Mouse (Mus musculus) stomach, embryonic 15.5 days (tissue): ENCODE measurements around the gene Lyrm7. TPM values are rescaled to one million over a fixed set of nuclear protein-coding genes. Genes with fewer than 3 reads are reported as not detected.

Source experiments
- ATAC-seq: fragments of 200-750 bp; cut with Nextera tagmentation; 2 replicates; pipeline ENCODE4 v1.8.0; 2017; ENCODE audit warnings: low read depth, moderate number of reproducible peaks, moderate TSS enrichment; ENCODE audit not compliant: insufficient read depth, low FRiP score
- H3K27ac ChIP-seq: fragments of 300-500 bp; sonication (generic); 2 replicates; pipeline ENCODE4 v1.5.1; 2015; ENCODE audit warnings: mild to moderate bottlenecking, inconsistent platforms
- H3K27me3 ChIP-seq: fragments of 300-500 bp; sonication (generic); replicated peaks from 2 replicates; pipeline ENCODE4 v1.6.1; 2015; ENCODE audit warnings: inconsistent platforms
- H3K36me3 ChIP-seq: fragments of 300-500 bp; sonication (generic); 2 replicates; pipeline ENCODE4 v1.6.1; 2015; ENCODE audit warnings: inconsistent platforms
- H3K4me1 ChIP-seq: fragments of 300-500 bp; sonication (generic); 2 replicates; pipeline ENCODE4 v1.6.1; 2015; ENCODE audit warnings: inconsistent platforms
- H3K4me2 ChIP-seq: fragments of 300-500 bp; sonication (generic); 2 replicates; pipeline ENCODE4 v1.6.1; 2015; ENCODE audit warnings: mild to moderate bottlenecking, inconsistent platforms
- H3K4me3 ChIP-seq: fragments of 300-500 bp; sonication (generic); replicated peaks from 2 replicates; pipeline ENCODE4 v1.5.1; 2015; ENCODE audit warnings: inconsistent platforms
- H3K9ac ChIP-seq: fragments of 300-500 bp; sonication (generic); 2 replicates; pipeline ENCODE4 v1.6.1; 2015; ENCODE audit warnings: inconsistent platforms
- H3K9me3 ChIP-seq: fragments of 300-500 bp; sonication (generic); 2 replicates; pipeline ENCODE4 v1.6.1; 2016; ENCODE audit warnings: inconsistent platforms
- WGBS: fragments of 180-500 bp; shearing (Covaris S2); methylation state at CpG from one replicate; pipeline ENCODE4 v1.1.7; 2015; 5-methylcytosine and 5-hydroxymethylcytosine counted together
- polyA plus RNA-seq: library from polyadenylated mRNA; unstranded; fragments of >200 nt; fragmentation: Nextera tagmentation; extraction: Ambion mirVana; gene quantifications from 2 replicates; pipeline ENCODE4 v1.2.1, GENCODE M21; 2015

Lyrm7 gene
- polyA plus RNA-seq, 1 experiment from 2014 or later, result 7.5 TPM

DNA sequence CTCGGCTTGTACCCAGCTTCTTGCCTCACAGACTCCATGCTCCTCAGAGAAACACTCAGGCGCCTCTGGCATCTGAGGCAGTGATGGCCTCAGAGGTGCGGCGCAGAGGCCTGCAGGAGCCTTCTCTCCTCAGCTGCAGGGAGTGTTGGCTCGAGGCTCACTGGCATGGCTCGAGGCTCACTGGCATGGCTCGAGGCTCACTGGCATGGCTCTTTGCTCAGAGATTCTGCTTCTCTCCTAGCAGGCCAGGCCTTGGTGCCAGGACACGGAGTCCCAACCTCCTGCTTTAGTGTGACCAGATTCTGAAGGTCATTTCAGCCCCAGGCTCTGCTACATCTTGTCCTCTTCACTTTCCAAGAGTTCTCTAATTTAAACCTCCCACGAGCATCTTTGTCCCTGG lies 24.6 kb downstream of the Lyrm7 start:
- no peak overlapping the region for H3K9ac ChIP-seq
- no peak overlapping the region for H3K4me3 ChIP-seq
- WGBS, result 74% methylated on average over 9 of the region's 9 CpGs

DNA sequence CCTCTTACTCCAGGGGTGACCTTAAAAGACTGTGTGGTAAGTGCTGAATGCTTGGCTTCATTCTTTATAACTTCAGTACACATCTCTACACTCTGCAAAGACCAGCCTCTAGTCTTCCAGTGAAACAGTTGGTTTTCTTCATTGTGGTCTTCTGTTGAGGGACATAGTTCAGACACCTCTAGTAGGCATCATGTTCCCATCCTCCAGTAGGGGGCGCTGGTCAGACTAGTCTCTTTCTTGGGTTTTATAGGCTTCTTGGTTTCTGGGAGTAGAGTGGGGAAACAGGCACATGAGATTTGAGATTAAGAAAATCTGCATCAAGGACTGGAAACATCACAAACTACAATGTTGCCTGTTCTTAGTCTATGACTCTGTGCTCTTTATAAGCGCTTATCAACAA lies 26.1 kb downstream of the Lyrm7 start:
- no peak overlapping the region for H3K9ac ChIP-seq
- no peaks in the 10 kb centered on the region for H3K9me3 ChIP-seq
- no peak overlapping the region for H3K4me2 ChIP-seq
- H3K27ac ChIP-seq, result no peak overlapping the region
- 53% methylated on average over 2 of the region's 2 CpGs for WGBS
- H3K4me1 ChIP-seq, result no peaks in the 10 kb centered on the region
- no peak for ATAC-seq
- no peak overlapping the region for H3K4me3 ChIP-seq
- no peaks in the 10 kb centered on the region for H3K36me3 ChIP-seq
- H3K27me3 ChIP-seq, result no peaks in the 10 kb centered on the region

More for the DNA sequence above, 24.6 kb downstream of the Lyrm7 start:
- no peak for ATAC-seq
- Histone ChIP-seq H3K9me3 (no peaks in the 10 kb centered on the region), H3K36me3 (no peaks in the 10 kb centered on the region), H3K27ac (no peak overlapping the region), H3K4me1 (no peaks in the 10 kb centered on the region), H3K4me2 (no peak overlapping the region), H3K27me3 (no peaks in the 10 kb centered on the region)

DNA sequence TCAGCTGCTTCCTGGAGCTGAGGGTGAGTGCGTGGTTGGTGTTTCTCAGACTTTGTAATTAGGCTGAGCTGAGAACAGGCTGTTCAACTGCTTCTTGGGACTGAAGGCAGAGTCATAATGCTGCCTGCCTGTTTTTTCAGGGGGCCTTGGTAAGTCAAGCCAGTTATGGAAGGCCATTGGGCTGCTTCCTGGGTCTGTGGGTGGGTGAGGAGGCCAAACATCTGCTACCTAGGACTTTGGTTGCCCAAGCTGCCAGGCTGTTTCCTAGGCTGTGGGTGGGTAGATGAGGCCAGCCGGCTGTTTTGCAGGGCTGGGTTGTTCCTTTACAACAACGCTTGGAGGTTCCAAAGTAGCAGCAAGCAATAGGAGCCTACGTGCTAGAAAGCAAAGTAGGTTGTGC lies 26.9 kb downstream of the Lyrm7 start:
- Histone ChIP-seq H3K4me1 (no peaks in the 10 kb centered on the region), H3K4me3 (no peak overlapping the region), H3K9ac (no peak overlapping the region), H3K9me3 (no peaks in the 10 kb centered on the region), H3K36me3 (no peaks in the 10 kb centered on the region), H3K27me3 (no peaks in the 10 kb centered on the region), H3K4me2 (no peak overlapping the region), H3K27ac (no peak overlapping the region)
- ATAC-seq, result no peak
- WGBS, result 90% methylated on average over 4 of the region's 4 CpGs

DNA sequence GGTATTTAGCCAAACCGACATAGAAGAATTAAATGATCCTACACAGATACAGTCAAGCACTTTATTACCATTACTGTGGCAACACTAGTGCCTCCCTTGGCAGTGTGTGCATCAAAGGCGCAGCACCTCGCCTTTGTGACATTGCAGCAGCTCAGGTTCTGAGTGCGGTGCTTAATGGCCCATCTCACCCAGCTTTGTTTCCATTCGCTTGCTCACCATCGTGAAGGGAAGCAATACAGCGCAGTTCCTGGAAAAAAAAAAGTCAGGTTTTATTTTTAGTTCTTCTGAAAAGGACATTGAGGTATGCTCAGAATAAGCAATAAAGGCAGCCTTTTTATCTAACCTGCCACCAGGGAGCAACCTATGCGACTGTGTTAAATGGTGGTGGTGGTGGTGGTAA lies 33.9 kb downstream of the Lyrm7 start:
- no peaks in the 10 kb centered on the region for H3K36me3 ChIP-seq
- no peak overlapping the region for H3K4me2 ChIP-seq
- 88% methylated on average over 8 of the region's 8 CpGs for WGBS
- H3K9me3 ChIP-seq, result no peaks in the 10 kb centered on the region
- H3K27ac ChIP-seq, result no peak overlapping the region
- no peak overlapping the region for H3K4me3 ChIP-seq
- ATAC-seq, result no peak
- H3K27me3 ChIP-seq, result no peaks in the 10 kb centered on the region
- H3K9ac ChIP-seq, result no peak overlapping the region
- no peaks in the 10 kb centered on the region for H3K4me1 ChIP-seq

DNA sequence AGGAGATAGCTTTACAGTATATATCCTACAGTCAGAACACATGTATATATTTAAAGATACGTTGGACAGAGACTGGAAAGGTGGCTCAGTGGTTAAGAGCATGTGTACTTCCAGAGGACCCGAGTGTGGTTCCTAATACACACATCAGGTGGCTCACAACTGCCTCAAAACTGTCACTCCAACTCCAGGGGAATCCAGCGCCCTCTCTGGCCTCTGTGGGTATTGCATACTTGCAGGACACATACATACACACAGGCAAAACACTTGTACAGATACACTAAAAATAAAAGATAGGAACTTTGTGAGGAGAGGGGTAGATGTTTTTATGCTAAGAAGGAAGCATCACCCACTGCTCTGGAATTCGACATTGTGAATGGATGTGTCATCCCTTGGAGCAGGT lies 34.9 kb downstream of the Lyrm7 start:
- H3K9me3 ChIP-seq, result no peaks in the 10 kb centered on the region
- no peaks in the 10 kb centered on the region for H3K4me1 ChIP-seq
- no peaks in the 10 kb centered on the region for H3K36me3 ChIP-seq
- no peaks in the 10 kb centered on the region for H3K27me3 ChIP-seq
- H3K4me2 ChIP-seq, result no peak overlapping the region
- no peak overlapping the region for H3K4me3 ChIP-seq
- ATAC-seq, result no peak
- H3K9ac ChIP-seq, result no peak overlapping the region
- H3K27ac ChIP-seq, result no peak overlapping the region
- WGBS, result 74% methylated on average over 4 of the region's 4 CpGs

DNA sequence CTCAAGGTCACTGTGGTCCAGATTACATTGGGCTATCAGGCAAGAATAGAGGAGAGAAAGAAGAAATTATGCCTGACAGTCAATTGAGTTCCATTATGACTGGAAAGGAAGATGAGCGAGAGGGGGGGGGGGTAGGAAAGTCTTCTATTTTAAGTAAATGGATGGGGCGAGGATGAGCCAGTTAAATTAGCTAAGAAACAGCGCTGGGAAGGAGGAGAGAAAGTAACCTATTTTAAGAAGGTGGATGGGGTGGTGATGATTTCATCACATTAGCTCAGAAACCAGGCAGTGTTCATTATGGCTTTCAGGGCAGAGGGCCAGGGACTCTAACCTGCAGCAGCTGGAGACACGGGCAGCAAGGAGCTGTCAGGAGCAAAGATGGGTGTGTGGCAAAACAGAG lies 37.2 kb downstream of the Lyrm7 start:
- Histone ChIP-seq H3K9ac (no peak overlapping the region), H3K4me3 (no peak overlapping the region), H3K9me3 (no peaks in the 10 kb centered on the region), H3K4me1 (no peaks in the 10 kb centered on the region), H3K27me3 (no peaks in the 10 kb centered on the region), H3K27ac (no peak overlapping the region), H3K36me3 (no peaks in the 10 kb centered on the region), H3K4me2 (no peak overlapping the region)
- ATAC-seq, result no peak
- WGBS, result 65% methylated on average over 4 of the region's 4 CpGs

DNA sequence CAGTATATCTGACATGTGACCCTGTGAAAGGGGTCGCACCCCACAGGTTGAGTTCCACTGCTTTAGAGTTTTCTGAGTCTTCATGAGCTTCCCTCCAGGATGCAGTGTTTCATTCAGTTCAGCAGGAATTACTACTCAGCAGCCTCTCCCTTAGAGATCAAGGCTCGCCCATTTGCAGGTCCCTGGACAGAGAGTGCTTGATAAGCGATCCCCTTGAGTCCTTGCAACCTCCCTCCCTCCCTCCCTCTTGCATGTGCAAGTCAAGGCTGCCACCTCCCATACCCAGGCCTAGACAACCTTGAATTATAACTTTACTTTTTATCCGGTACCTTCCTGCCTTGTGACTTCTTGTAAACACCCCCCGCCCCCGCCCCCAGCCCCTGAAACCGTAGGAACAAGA lies 41.2 kb downstream of the Lyrm7 start:
- no peak overlapping the region for H3K9ac ChIP-seq
- no peak overlapping the region for H3K27ac ChIP-seq
- ATAC-seq, result no peak
- H3K36me3 ChIP-seq, result no peaks in the 10 kb centered on the region
- 59% methylated on average over 7 of the region's 7 CpGs for WGBS
- H3K27me3 ChIP-seq, result no peaks in the 10 kb centered on the region
- H3K4me2 ChIP-seq, result no peak overlapping the region
- H3K4me3 ChIP-seq, result no peak overlapping the region
- H3K9me3 ChIP-seq, result no peaks in the 10 kb centered on the region
- H3K4me1 ChIP-seq, result no peaks in the 10 kb centered on the region

DNA sequence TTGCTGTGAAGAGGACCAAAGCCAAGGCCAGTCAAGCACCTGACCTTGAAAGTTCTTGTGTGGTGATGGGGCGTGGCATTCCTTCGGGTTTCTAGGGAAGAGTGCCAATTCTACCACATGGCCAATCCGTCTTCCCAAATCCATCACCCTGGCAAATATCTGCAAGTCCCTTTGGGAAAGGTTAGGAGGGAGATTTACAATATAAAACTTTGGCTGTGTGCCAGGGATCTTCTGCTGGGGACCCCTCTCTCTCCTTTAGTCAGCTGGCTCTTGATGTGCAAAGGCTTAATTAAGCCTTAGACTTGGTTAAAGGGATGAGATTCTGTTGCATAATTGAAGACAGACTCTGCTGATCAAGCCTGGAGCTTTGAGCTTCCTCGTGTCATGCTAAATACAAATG lies 43.3 kb downstream of the Lyrm7 start:
- 52% methylated on average over 4 of the region's 4 CpGs for WGBS
- no peak for ATAC-seq
- H3K27ac ChIP-seq, result no peak overlapping the region

DNA sequence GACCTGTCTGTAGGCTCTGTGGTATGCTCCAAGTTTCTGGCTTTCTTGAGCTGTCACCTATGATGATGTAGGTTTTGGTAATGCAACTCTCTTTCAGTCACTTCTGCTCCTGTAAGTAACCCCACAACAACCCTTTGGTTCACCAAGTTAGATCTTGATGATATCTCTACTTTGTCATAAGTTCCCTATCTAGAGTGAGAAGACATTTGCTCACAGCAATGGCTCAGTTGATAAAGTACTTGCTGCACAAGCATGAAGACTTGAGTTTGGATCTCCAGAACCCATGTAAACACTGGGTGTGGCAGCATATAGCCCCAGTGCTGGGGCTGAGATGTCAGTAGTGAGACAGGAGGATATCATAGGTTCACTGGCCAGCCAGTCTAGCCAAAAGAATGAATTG lies 45.1 kb downstream of the Lyrm7 start:
- Histone ChIP-seq H3K4me1 (no peaks in the 10 kb centered on the region), H3K4me2 (no peak overlapping the region), H3K27ac (no peak overlapping the region), H3K4me3 (no peak overlapping the region), H3K9ac (no peak overlapping the region), H3K36me3 (no peaks in the 10 kb centered on the region), H3K27me3 (no peaks in the 10 kb centered on the region), H3K9me3 (no peaks in the 10 kb centered on the region)
- ATAC-seq, result no peak

More for the DNA sequence above, 43.3 kb downstream of the Lyrm7 start:
- H3K4me3 ChIP-seq, result no peak overlapping the region
- no peaks in the 10 kb centered on the region for H3K9me3 ChIP-seq
- no peaks in the 10 kb centered on the region for H3K36me3 ChIP-seq
- no peaks in the 10 kb centered on the region for H3K27me3 ChIP-seq
- H3K9ac ChIP-seq, result no peak overlapping the region
- H3K4me1 ChIP-seq, result no peaks in the 10 kb centered on the region
- H3K4me2 ChIP-seq, result no peak overlapping the region

DNA sequence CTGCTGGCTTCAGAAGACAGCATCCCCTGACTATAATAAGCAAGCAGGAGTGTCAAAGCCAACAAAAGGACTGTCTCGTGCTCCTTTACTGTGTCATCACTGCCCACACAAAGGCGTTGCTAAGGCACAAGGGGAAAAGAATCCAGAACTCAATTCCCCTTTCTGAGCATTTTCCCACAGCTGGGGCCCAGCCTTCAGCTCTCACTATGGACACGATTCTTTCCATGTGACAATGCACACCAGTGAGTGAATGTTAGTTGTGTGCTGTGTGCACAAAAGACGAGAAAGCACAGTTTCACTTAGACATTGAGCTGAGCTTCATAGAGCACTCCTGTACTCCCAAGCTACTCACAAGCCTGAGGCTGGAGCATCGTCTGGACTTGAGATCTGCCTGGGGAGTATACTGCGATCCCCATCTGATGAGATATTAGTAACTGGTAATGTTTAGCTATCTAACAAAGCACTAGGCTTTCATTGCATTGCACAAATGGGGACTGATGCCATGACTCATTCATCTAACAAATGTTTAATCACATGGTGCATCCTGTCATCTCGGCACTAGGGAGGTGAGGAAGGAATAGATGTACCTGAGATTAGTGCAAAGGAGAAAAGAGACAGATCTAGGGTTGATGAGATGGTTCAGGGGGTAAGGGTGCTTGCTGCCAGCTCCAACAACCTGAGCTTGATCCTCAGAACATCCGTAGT lies 47.8 kb downstream of the Lyrm7 start:
- no peaks in the 10 kb centered on the region for H3K9me3 ChIP-seq
- H3K4me1 ChIP-seq, result no peaks in the 10 kb centered on the region
- WGBS, result 55% methylated on average over 8 of the region's 8 CpGs

DNA sequence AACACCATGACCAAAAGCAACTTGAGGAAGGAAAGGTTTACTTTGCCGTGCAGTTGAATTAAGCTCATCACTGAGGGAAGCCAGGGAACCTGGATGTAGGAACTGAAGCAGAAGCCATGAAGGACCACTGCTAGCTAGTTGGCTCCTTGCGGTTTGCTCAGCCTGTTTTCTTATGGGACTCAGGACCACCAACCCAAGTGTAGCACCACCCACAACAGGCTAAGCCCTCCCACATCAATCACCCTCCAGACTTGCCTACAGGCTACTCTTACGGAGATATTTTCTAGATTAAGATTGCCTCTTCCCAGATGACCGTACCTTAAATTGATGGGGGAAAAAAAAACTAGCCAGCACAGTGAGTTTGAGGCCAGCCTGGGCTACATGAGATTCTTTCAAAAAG lies 48.4 kb downstream of the Lyrm7 start:
- no peaks in the 10 kb centered on the region for H3K27me3 ChIP-seq
- H3K4me3 ChIP-seq, result no peak overlapping the region
- no peak overlapping the region for H3K9ac ChIP-seq
- no peaks in the 10 kb centered on the region for H3K9me3 ChIP-seq
- no peak for ATAC-seq
- no peaks in the 10 kb centered on the region for H3K36me3 ChIP-seq
- H3K4me2 ChIP-seq, result no peak overlapping the region
- no peaks in the 10 kb centered on the region for H3K4me1 ChIP-seq
- 73% methylated on average over 4 of the region's 4 CpGs for WGBS
- no peak overlapping the region for H3K27ac ChIP-seq

More for the DNA sequence above, 47.8 kb downstream of the Lyrm7 start:
- no peak overlapping the region for H3K4me3 ChIP-seq
- no peak overlapping the region for H3K9ac ChIP-seq
- H3K36me3 ChIP-seq, result no peaks in the 10 kb centered on the region
- no peak overlapping the region for H3K4me2 ChIP-seq
- ATAC-seq, result no peak
- H3K27ac ChIP-seq, result no peak overlapping the region
- H3K27me3 ChIP-seq, result no peaks in the 10 kb centered on the region

DNA sequence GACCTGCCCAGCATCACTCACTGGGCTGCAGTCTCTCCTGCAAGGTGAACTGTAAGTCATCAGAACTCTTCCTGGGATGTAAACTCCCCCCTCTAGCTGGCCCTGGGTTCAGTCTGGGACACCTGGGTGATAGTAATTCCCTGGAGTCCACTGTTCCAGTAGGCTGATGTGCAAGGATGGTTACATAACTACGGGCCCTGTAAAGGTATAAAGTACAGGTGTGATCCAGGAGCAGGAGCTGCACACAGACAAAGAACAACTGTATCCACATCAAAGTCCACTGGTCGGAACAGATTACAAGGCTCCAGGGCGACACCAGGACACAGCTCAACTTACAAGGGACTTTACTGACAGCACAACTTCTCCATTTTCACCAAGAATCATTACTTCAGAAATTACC lies 49.7 kb downstream of the Lyrm7 start:
- H3K4me3 ChIP-seq, result no peak overlapping the region
- no peak overlapping the region for H3K4me2 ChIP-seq
- no peak overlapping the region for H3K27ac ChIP-seq
- H3K9me3 ChIP-seq, result no peaks in the 10 kb centered on the region
- no peaks in the 10 kb centered on the region for H3K4me1 ChIP-seq
- 76% methylated on average over 3 of the region's 3 CpGs for WGBS
- no peaks in the 10 kb centered on the region for H3K27me3 ChIP-seq
- H3K9ac ChIP-seq, result no peak overlapping the region
- ATAC-seq, result no peak
- no peaks in the 10 kb centered on the region for H3K36me3 ChIP-seq

DNA sequence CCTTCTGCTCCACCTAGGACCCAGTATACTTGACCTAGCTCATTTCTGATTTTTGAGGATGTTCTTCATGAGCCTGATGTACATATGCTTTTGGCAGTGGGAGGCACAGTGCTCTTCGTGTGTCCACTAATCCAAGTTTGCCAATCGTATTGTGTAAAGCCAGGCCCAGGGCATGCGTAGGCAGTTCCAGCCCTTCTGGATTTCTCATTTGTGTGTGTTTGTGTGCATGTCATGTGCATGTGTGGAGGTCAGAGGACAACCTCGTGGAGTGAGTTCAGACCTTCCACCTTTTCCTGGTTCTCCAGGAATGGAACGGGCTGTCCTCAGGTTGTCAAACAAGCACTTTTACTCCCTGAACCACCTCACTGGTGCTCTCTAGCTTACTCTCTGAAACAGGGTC lies 51.1 kb downstream of the Lyrm7 start:
- WGBS, result 78% methylated on average over 5 of the region's 5 CpGs
- ATAC-seq, result no peak
- no peaks in the 10 kb centered on the region for H3K36me3 ChIP-seq

More for the DNA sequence above, 51.1 kb downstream of the Lyrm7 start:
- Histone ChIP-seq H3K9me3 (no peaks in the 10 kb centered on the region), H3K4me2 (no peak overlapping the region), H3K27ac (no peak overlapping the region), H3K27me3 (no peaks in the 10 kb centered on the region), H3K9ac (no peak overlapping the region), H3K4me3 (no peak overlapping the region), H3K4me1 (no peaks in the 10 kb centered on the region)
